Mouse (Mus musculus) embryonic fibroblast, embryonic 13.5 days (primary cell): ENCODE measurements at regions not wholly inside any gene's neighbourhood (a gene's known extent, or its start where the extent isn't known, plus 50 kb on each side); places are given as distances from the start of the nearest gene placed in this dataset.

Experiments used
- CTCF ChIP-seq: IDR thresholded peaks from 2 replicates; pipeline ENCODE4 v1.5.1; 2011; ENCODE audit warnings: mild to moderate bottlenecking, control low read depth, low read length, moderate library complexity, borderline replicate concordance; ENCODE audit not compliant: insufficient read depth
- POLR2A ChIP-seq: IDR thresholded peaks from 2 replicates; pipeline ENCODE4 v1.6.1; 2011; ENCODE audit warnings: low read depth, mild to moderate bottlenecking, control low read depth, low read length, moderate library complexity

- TF ChIP-seq CTCF, result no peak
- no peak for TF ChIP-seq POLR2A
Measured at GRCm38 (mm10) chr2:131745381-131745895, 114.1 kb downstream of the Erv3 start.
